Mouse (Mus musculus) urinary bladder, postnatal 36 days (tissue): ENCODE data around the gene Tnfrsf4.

Experiments
- DNase-seq, 2 experiments: peaks; one replicate each; pipeline ENCODE4 v3.0.0; 2022; ENCODE audit warnings: low spot score in 2 of 2, mixed read lengths in 1 of 2

The Tnfrsf4 gene

GRCm38 (mm10) chr4:156013637-156014036, at the start of gene Tnfrsf4:
Gene Tnfrsf4, plus strand, starts transcription at chr4:156013843.
- no peak for DNase-seq

DNA sequence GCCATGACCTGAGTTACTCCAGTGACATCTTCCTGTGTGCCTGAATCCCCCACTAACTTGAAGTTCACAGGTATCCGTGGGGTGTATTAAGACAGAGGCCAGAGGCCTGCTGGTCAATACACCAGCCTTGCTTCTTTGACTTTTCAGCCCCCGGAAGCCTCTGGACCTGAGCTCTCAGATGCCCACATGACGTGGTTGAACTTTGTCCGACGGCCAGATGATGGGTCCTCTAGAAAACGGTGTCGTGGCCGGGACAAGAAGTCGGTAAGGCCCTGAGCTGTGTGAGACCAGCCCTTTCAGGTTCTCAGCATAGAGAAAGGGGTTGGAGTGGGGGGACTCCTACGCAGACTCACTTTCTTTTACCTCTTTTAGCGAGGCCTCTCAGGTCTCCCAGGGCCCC, 49.2 kb upstream of the Tnfrsf4 start:
- DNase-seq = no peak

- no peak for DNase-seq
Observed at GRCm38 (mm10) chr4:155969043-155969653, 44.5 kb upstream of the Tnfrsf4 start.

DNA sequence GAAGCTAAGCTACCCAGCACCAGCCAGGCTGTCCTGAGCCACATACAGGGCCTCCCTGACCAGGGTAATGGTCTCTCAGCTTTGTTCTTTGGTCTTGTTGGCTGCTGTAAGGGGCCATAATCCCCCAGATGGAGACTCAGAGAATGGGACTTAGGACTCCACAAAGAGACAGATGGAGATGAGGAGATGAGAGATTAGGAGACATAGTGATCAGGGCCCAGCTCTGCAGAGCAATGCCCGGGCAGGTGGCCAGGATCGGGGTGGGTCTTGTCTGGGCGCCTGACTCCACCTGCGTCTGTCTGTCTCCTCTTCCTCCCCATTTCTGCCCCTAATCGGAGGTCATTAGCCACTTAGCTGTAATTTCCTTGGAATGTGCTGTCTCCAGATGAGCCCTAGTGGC, 43.4 kb upstream of the Tnfrsf4 start:
- DNase-seq = no peak

GRCm38 (mm10) chr4:155972651-155973050, 41.0 kb upstream of the Tnfrsf4 start:
- no peak for DNase-seq

DNA sequence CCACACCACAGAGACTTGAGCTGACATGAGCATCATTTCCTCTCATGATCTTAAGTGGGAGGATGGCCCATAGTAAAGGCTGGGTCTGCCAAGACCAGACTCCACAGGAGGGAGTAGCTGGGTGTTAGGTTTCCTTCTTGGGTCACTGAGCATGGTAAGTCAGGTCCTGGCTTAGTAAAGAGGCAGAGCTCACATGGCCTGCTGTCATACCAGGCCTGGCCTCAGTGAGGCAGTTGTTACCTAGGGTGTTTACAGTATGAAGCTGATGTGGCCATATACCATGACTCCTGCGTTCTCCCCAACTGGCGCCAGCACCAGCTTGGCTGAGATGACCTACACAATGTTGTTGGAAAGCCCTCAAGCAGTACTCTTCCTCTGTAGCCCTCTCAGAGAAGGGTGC, 40.4 kb upstream of the Tnfrsf4 start:
- no peak for DNase-seq

DNA sequence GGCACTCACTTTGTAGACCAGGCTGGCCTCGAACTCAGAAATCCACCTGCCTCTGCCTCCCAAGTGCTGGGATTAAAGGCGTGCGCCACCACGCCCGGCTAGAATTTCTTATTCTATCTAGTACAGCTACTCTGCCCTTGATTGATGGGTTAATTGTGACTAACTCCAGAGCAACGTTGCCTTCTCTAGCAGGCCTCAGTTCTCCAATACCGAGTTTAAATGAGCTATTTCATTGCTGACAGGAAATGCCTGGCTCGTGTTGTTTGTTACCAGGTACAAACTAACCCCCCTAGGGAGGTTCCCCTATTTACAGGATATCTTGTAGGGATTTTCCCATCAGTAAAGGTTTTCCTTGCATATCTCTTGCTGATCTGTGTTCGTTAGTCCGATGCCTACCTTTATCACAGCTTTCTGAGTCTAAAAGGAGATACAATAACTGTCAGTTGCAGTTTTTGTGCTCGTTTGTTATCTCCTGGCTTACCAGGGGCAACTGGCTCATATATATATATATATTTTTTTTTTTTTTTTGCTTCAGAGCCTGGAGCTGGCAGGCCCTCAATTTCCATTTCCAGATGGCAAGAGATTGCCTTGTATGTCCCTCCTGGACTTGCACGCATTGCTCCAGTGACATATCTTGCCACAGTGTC, 32.1 kb upstream of the Tnfrsf4 start:
- DNase-seq = no peak

DNA sequence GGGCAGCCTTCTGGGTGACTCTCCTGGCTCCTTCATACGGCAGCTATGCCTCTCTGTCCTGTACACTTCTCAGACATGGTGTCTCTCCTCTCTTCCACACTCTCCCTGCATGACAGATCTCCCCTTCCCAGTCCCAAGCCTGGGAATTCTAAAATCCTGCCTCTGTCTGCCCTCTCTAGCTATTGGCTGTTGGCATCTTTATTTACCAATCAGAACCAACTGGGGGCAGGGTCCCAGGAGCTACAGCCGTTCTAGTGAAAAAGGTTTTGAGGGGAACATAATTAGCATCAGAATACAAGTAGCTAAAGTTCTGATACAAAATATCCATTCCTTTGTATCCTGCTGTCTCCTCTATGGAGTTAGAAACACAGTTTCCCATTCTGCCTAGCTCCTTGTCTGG, 29.9 kb upstream of the Tnfrsf4 start:
- no peak for DNase-seq

DNA sequence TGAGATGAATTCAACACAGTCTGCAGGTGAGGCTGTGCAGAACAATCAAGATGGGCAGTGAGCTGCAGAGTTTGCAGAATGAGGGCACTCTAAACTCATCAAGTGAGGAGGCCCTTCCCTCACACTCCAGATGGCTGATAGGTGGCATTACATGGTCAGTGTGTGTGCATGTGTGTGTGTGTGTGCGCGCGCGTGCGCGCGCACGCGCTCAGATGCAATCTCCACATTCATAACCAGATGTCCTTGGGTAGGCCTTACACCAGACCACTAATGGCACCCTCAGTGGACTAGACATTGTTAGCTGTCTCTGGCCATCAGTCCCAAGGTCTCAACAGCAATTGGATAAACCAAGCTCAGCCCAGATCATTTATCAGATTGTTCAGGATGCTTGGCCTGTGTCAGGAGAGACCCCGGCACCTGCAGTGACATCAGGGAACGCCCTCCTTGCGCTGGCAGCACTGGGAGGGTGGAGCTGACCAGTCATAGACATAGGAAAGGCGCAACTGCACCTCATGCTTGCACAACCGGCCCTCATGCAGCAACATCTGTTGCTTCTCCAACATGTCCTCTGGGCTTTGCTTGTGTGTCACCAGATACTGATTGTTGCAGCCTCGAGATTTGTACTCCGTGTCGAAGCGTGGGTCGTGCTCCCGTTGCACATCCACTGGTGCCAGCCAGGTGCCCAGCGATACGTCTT, 22.3 kb upstream of the Tnfrsf4 start:
- DNase-seq = peak in 1 of 2 experiments; percentile 24

DNA sequence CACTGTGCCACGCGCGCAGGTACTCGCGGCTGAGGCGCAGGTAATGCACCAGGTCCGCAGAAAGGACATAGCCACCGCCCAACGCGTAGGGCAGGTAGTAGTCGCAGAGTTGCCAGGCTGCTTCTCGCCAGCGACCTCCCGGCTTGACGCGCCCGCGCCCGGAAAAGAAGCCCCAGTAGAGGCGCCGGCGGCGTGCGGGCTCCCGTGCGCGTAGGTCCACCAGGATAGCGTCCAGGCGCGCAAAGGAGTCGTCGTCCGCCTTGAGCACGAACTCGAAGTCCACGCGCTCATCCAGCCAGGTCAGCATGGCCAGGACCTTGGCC, 21.8 kb upstream of the Tnfrsf4 start:
- no peak for DNase-seq

DNA sequence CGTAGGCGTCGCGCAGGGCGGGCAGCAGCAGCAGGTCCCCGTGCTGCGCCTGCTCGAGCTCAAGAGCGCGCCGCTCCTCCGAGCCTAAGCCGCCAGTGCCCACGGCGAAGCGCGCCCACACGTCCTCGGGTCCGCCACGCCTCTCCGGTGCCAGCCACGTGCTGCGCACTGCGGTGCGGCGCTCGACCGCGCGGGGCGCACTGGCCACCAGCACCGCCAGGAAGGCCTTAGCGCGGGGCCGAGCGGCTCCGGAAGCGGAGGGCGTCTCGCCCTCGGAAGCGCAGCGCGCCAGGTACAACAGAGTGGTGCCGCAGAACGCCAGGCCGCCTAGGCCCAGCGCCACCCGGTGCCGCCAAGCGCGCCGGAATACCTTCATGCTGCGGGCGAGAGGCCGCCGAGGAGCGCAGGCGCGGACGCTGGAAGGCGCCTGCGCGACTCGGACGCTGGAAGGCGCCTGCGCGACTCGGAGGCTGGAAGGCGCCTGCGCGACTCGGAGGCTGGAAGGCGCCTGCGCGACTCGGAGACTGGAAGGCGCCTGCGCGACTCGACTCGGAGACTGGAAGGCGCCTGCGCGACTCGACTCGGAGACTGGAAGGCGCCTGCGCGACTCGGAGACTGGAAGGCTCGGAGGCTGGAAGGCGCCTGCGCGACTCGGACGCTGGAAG, 21.3 kb upstream of the Tnfrsf4 start, which contains the start of the genes B3galt6 and Sdf4:
TSS of gene B3galt6 (minus strand) at position 409 of the 665 bp plus-strand sequence.
TSS of gene Sdf4 (plus strand) at position 632 of the 665 bp plus-strand sequence.
- DNase-seq = peak; percentile 77 to 79

DNA sequence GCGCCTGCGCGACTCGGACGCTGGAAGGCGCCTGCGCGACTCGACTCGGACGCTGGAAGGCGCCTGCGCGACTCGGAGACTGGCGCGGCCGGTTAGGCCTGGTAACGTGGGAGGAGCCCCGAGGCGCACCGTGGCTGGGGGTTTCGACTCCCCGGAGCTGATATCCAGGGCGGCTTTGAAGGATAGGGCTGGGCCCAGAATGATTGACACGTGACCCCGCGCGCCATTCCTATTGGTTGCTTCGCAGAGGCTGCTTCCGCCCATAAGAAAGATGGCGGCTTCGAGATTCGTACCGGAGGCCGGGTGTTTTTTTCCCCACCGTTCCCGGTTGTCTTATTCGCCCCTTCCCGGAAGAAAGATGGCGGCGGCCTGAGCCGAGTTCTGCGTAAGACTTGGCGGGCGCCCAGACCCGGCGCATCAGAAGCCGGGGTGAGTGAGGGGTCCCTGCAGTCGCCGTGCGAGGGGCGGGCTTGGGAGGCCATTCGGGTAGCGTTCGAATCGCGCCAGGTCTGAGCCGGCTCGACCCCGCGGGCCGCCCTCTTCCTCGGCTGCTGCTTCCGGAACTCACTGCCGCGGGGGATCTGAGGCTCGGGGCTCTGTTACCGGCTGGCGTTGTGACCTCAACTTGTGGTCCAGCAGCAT, 20.6 kb upstream of the Tnfrsf4 start:
- DNase-seq = peak; percentile 96 to 97

- no peak for DNase-seq
Observed at GRCm38 (mm10) chr4:155993606-155994005, 20.0 kb upstream of the Tnfrsf4 start.

- DNase-seq = no peak
Observed at GRCm38 (mm10) chr4:156004109-156004508, 9.5 kb upstream of the Tnfrsf4 start.

DNA sequence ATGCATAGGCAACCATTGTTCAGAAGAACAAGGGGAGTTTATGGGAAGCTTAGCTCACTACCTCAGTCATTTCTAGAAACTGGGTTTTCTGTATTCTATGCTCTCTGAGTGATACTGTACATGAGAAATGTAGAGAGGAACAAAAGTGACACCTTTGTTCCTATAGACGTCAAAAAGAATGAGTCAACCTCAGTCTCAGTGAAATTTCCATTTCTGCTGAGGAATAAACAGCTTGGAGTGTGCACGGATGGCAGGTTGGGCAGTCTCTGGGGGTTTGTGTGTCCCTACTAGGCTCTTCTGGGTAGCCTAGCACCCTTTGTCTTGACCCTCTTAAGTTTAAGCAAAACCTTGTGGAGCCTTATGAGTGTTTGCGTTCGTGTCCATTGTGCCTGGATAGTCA, 5.3 kb upstream of the Tnfrsf4 start:
- no peak for DNase-seq

GRCm38 (mm10) chr4:156014436-156014835, 793 bp downstream of the Tnfrsf4 start:
- no peak for DNase-seq

GRCm38 (mm10) chr4:156019771-156020170, 6.1 kb downstream of the Tnfrsf4 start:
- DNase-seq = no peak

DNA sequence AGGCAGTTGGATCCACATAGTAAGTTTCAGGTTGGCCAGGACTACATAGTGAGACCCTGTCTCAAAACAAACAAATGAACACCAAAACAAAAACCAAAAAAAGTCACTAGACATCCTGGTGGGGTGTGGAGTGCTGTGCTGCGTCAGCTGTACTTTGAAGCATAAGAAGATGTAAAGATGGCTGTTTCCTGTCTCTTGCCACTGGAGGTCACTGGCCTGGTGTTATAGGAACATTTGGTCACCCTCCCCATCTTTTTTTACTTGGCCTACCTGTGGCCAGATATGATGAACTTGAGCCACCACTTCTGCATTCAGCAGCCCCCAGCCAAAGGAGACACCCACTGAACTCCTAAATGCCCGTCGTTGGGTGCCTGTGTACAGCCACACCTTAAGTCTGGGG, 7.7 kb downstream of the Tnfrsf4 start:
- no peak for DNase-seq

DNA sequence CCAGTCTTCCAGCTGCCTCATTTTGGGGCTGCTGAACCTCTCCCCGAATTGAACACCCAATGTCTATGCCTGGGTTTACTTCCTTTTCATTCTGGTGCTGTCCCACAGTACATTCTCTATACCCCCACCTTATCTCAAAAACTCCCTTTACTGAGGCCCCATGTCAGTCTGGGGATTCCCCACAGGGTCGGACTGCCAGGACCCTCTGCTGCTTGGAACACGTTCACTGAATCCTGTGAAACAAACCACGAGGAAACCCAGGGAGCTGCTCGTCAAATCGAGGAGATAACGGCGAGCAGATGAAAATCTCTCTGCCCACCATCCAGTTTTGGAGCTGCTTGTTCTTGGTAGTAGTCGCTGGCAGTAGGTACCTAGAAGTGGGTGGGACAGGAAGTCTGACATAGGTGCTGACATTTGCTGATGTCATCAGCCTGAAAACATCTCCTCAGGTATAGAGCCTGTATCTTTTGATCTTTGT, 8.3 kb downstream of the Tnfrsf4 start:
- no peak for DNase-seq

DNA sequence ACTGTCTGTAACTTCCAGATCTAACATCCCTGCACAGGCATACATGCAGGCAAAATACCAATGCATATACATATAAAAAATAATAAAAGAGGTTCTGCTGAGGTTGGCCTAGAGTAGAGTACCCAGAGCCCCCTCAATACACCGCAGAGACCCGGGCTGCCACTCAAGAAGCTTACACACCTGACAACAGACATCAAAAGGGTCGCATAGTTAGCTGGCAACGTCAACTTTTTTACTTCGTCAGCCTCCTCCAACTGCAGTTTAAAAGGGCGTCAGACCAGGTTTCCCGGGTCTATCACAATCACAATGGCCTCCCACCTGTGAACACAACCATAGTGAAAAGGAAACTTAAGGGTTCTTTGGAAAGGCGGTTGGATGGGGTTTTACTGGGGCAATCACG, 9.9 kb downstream of the Tnfrsf4 start:
- no peak for DNase-seq

- no peak for DNase-seq
Observed at GRCm38 (mm10) chr4:156024184-156024583, 10.5 kb downstream of the Tnfrsf4 start.

DNA sequence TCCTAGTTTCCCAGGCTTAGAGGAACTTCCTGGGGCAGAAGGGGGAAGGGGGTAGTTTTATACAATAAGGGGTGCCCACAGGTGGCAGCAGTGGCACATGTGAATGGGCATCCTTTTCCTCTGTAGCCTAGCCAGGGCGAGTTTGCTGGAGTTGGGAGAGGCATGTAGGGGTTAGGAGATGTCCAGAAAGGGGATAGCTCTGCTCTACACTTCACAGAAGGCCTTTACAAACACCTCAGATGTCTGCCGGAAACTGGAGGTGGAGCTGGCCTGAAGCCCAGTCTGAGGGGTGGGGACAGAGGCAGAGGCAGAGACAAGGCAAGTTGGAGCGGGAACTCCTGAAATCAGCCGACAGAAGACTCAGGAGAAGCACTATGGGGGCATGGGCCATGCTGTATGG, 12.4 kb downstream of the Tnfrsf4 start, which contains the start of gene Tnfrsf18:
TSS of gene Tnfrsf18 (plus strand) at position 152 of the 400 bp plus-strand sequence.
- DNase-seq = peak; percentile 57 to 70
